Mouse (Mus musculus) MEL (cell line): ENCODE results near the gene Rabep2. TPM values are rescaled to one million over a fixed set of nuclear protein-coding genes. Genes with fewer than 3 reads are reported as not detected.

Experiments used
- DNase-seq: peaks from one replicate; pipeline ENCODE4 v3.0.0; 2011; ENCODE audit warnings: low read depth, low spot score
- H3K27ac ChIP-seq: 2 replicates; pipeline ENCODE4 v1.5.1; 2012; ENCODE audit warnings: low read depth, mild to moderate bottlenecking, control low read depth, low read length, moderate library complexity; ENCODE audit not compliant: control insufficient read depth
- H3K27me3 ChIP-seq, 2 experiments: fragments of 150-350 bp in 1 of 2; sonication (generic) in 1 of 2; 2 replicates each; pipeline ENCODE4 v1.6.1; 2012; ENCODE audit warnings: low read length in 2 of 2, mild to moderate bottlenecking in 2 of 2, improper control_type of control experiment in 1 of 2, moderate library complexity in 1 of 2; ENCODE audit not compliant: insufficient read depth in 2 of 2, control insufficient read depth in 1 of 2
- H3K36me3 ChIP-seq, 2 experiments: 2 replicates each; pipeline ENCODE4 v1.6.1; 2012 to 2014; ENCODE audit warnings: low read length in 2 of 2, improper control_type of control experiment in 1 of 2, inconsistent platforms in 1 of 2, mild to moderate bottlenecking in 1 of 2; ENCODE audit not compliant: insufficient read depth in 2 of 2, control insufficient read depth in 1 of 2
- H3K4me1 ChIP-seq, 2 experiments: fragments of 150-350 bp in 1 of 2; sonication (generic) in 1 of 2; 2 replicates each; pipeline ENCODE4 v1.6.1; 2012; ENCODE audit warnings: low read length in 2 of 2, improper control_type of control experiment in 1 of 2, mild to moderate bottlenecking in 1 of 2; ENCODE audit not compliant: insufficient read depth in 2 of 2, control insufficient read depth in 1 of 2
- H3K4me3 ChIP-seq, 2 experiments: fragments of 150-350 bp in 1 of 2; sonication (generic) in 1 of 2; 2 replicates each; pipeline ENCODE4 v1.5.1; 2012; ENCODE audit warnings: low read depth in 2 of 2, low read length in 2 of 2, mild to moderate bottlenecking in 2 of 2, moderate library complexity in 2 of 2, control low read depth in 1 of 2, improper control_type of control experiment in 1 of 2; ENCODE audit not compliant: control insufficient read depth in 1 of 2, insufficient read depth in 1 of 2
- H3K79me2 ChIP-seq: 2 replicates; pipeline ENCODE4 v1.6.1; 2012; ENCODE audit warnings: mild to moderate bottlenecking, low read length, moderate library complexity; ENCODE audit not compliant: control insufficient read depth, poor library complexity, insufficient read depth
- H3K9ac ChIP-seq: 2 replicates; pipeline ENCODE4 v1.6.1; 2012; ENCODE audit warnings: low read depth, mild to moderate bottlenecking, control low read depth, low read length, moderate library complexity; ENCODE audit not compliant: control insufficient read depth, poor library complexity, severe bottlenecking
- H3K9me3 ChIP-seq: fragments of 150-350 bp; sonication (generic); replicated peaks from 2 replicates; pipeline ENCODE4 v1.6.1; 2012; ENCODE audit warnings: mild to moderate bottlenecking, low read length, improper control_type of control experiment, moderate library complexity; ENCODE audit not compliant: insufficient read depth
- BHLHE40 ChIP-seq: IDR thresholded peaks from 2 replicates; pipeline ENCODE4 v1.6.1; 2012; ENCODE audit warnings: low read depth, mild to moderate bottlenecking, inconsistent platforms, low read length, improper control_type of control experiment, borderline replicate concordance
- CHD2 ChIP-seq: IDR thresholded peaks from 2 replicates; pipeline ENCODE4 v1.6.1; 2011; ENCODE audit warnings: low read length, improper control_type of control experiment
- CTCF ChIP-seq, 3 experiments: IDR thresholded peaks in 2 of 3; conservative IDR thresholded peaks in 1 of 3; 2 replicates each; pipeline ENCODE4 v1.5.1; 2011 to 2012; ENCODE audit warnings: low read length in 3 of 3, low read depth in 2 of 3, mild to moderate bottlenecking in 2 of 3, improper control_type of control experiment in 1 of 3, inconsistent platforms in 1 of 3, mixed read lengths in 1 of 3, moderate library complexity in 1 of 3; ENCODE audit not compliant: control insufficient read depth in 1 of 3, insufficient read depth in 1 of 3, poor library complexity in 1 of 3, severe bottlenecking in 1 of 3
- GATA1 ChIP-seq: IDR thresholded peaks from 2 replicates; pipeline ENCODE4 v1.6.1; 2011; ENCODE audit warnings: low read depth, low read length, improper control_type of control experiment
- HCFC1 ChIP-seq: IDR thresholded peaks from 2 replicates; pipeline ENCODE4 v1.6.1; 2012; ENCODE audit warnings: low read depth, mild to moderate bottlenecking, inconsistent platforms, low read length, improper control_type of control experiment, moderate library complexity
- MYC ChIP-seq: IDR thresholded peaks from 2 replicates; pipeline ENCODE4 v1.6.1; 2011; ENCODE audit warnings: low read depth, mild to moderate bottlenecking, low read length, improper control_type of control experiment, moderate library complexity
- NELFE ChIP-seq: IDR thresholded peaks from 2 replicates; pipeline ENCODE4 v1.6.1; 2011; ENCODE audit warnings: low read depth, low read length, improper control_type of control experiment
- NRF1 ChIP-seq: IDR thresholded peaks from 2 replicates; pipeline ENCODE4 v1.6.1; 2014; ENCODE audit warnings: low read depth, mild to moderate bottlenecking, inconsistent platforms, low read length, improper control_type of control experiment, moderate library complexity; ENCODE audit not compliant: poor library complexity, insufficient read depth, severe bottlenecking
- POLR2A ChIP-seq, 2 experiments: IDR thresholded peaks; 2 replicates each; pipeline ENCODE4 v1.6.1; 2011 to 2012; ENCODE audit warnings: low read length in 2 of 2, mild to moderate bottlenecking in 2 of 2, control low read depth in 1 of 2, improper control_type of control experiment in 1 of 2, low read depth in 1 of 2, moderate library complexity in 1 of 2; ENCODE audit not compliant: control insufficient read depth in 1 of 2, insufficient read depth in 1 of 2, poor library complexity in 1 of 2
- POLR2AphosphoS2 ChIP-seq: IDR thresholded peaks from 2 replicates; pipeline ENCODE4 v1.6.1; 2011; ENCODE audit warnings: low read length, improper control_type of control experiment
- RAD21 ChIP-seq: IDR thresholded peaks from 2 replicates; pipeline ENCODE4 v1.6.1; 2011; ENCODE audit warnings: mild to moderate bottlenecking, low read depth, low read length, improper control_type of control experiment
- TAL1 ChIP-seq: IDR thresholded peaks from 2 replicates; pipeline ENCODE4 v1.6.1; 2012; ENCODE audit warnings: mild to moderate bottlenecking, inconsistent platforms, low read length, moderate library complexity, mixed read lengths
- TBP ChIP-seq: IDR thresholded peaks from 2 replicates; pipeline ENCODE4 v1.8.0; 2011; ENCODE audit warnings: low read depth, low read length, improper control_type of control experiment
- TCF12 ChIP-seq: IDR thresholded peaks from 2 replicates; pipeline ENCODE4 v1.6.1; 2014; ENCODE audit warnings: low read depth, mild to moderate bottlenecking, inconsistent platforms, low read length, improper control_type of control experiment, moderate library complexity
- UBTF ChIP-seq: IDR thresholded peaks from 2 replicates; pipeline ENCODE4 v1.6.1; 2012; ENCODE audit warnings: low read depth, mild to moderate bottlenecking, inconsistent platforms, low read length, improper control_type of control experiment, moderate library complexity, borderline replicate concordance; ENCODE audit not compliant: insufficient read depth
- USF1 ChIP-seq: IDR thresholded peaks from 2 replicates; pipeline ENCODE4 v1.6.1; 2014; ENCODE audit warnings: low read depth, mild to moderate bottlenecking, inconsistent platforms, low read length, improper control_type of control experiment, moderate library complexity
- ZKSCAN1 ChIP-seq: IDR thresholded peaks from 2 replicates; pipeline ENCODE4 v1.6.1; 2012; ENCODE audit warnings: low read depth, mild to moderate bottlenecking, inconsistent platforms, low read length, improper control_type of control experiment, moderate library complexity
- ZMIZ1 ChIP-seq: IDR thresholded peaks from 2 replicates; pipeline ENCODE4 v1.6.1; 2012; ENCODE audit warnings: low read depth, mild to moderate bottlenecking, inconsistent platforms, low read length, improper control_type of control experiment, moderate library complexity
- ZNF384 ChIP-seq: IDR thresholded peaks from 2 replicates; pipeline ENCODE4 v1.6.1; 2012; ENCODE audit warnings: low read depth, mild to moderate bottlenecking, inconsistent platforms, low read length, improper control_type of control experiment
- polyA plus RNA-seq, 2 experiments: library from polyadenylated mRNA; stranded (reverse) in 1 of 2; unstranded in 1 of 2; fragments of >175 nt in 1 of 2; fragments of >200 nt in 1 of 2; gene quantifications; 2 replicates each; pipeline versions ENCODE4 v1.2.1 to v1.2.4; 2012; ENCODE audit warnings: low replicate concordance in 2 of 2, low read depth in 1 of 2; ENCODE audit not compliant: insufficient read length in 2 of 2, insufficient read depth in 1 of 2, missing spikeins in 1 of 2
- total RNA-seq: library from RNA; depleted of rRNA; stranded (reverse); fragments of 300-350 nt; gene quantifications from 2 replicates; pipeline ENCODE4 v1.2.3, GENCODE M21; 2012

Gene Rabep2
- total and polyA plus RNA-seq, 3 experiments: 12.9 to 16.2 TPM; not detected in 1

- TF ChIP-seq TCF12: peak; percentile 66; the same call in 1 of the 2 replicates
- TF ChIP-seq HCFC1: peak; percentile 53
Observed at GRCm38 (mm10) chr7:126470077-126470476, 41.5 kb downstream of the Rabep2 start (continued).

GRCm38 (mm10) chr7:126471361-126471760, 42.8 kb downstream of the Rabep2 start:
- Histone ChIP-seq H3K4me3 (no peak overlapping the region), H3K9ac (no peak overlapping the region), H3K27ac (no peak overlapping the region), H3K9me3 (no peaks in the 10 kb centered on the region), H3K36me3 (peaks cover 1 to 33% of the 10 kb centered on the region in 2 experiments; a peak in 3 of 4 replicates), H3K27me3 (no peaks in the 10 kb centered on the region), H3K4me1 (peaks cover 16 to 46% of the 10 kb centered on the region in 2 experiments), H3K79me2 (peaks cover 19% of the 10 kb centered on the region)
- no peak for DNase-seq
- TF ChIP-seq MYC (no peak), TAL1 (no peak), CHD2 (no peak), TCF12 (no peak)

- no peak overlapping the region for H3K4me3 ChIP-seq
- no peaks in the 10 kb centered on the region for H3K27me3 ChIP-seq
- peaks cover 19 to 42% of the 10 kb centered on the region in 2 experiments for H3K4me1 ChIP-seq
- H3K36me3 ChIP-seq: peaks cover 1 to 33% of the 10 kb centered on the region in 2 experiments; a peak in 3 of 4 replicates
- no peak overlapping the region for H3K9ac ChIP-seq
- DNase-seq: no peak
- no peak overlapping the region for H3K27ac ChIP-seq
- no peaks in the 10 kb centered on the region for H3K9me3 ChIP-seq
- no peak for TF ChIP-seq TBP
- 0 out of 2 replicates have a peak, but pooled peaks have one; percentile 54 for TF ChIP-seq POLR2AphosphoS2
- TF ChIP-seq ZNF384: no peak
- TF ChIP-seq, all 39 proteins: peak for 1
- peaks cover 19% of the 10 kb centered on the region for H3K79me2 ChIP-seq
Observed at GRCm38 (mm10) chr7:126471853-126472252, 43.3 kb downstream of the Rabep2 start.

GRCm38 (mm10) chr7:126472306-126472705, 43.7 kb downstream of the Rabep2 start:
- TF ChIP-seq NRF1 (no peak), GATA1 (no peak), USF1 (no peak), TBP (no peak), BHLHE40 (no peak), UBTF (no peak), RAD21 (no peak), ZMIZ1 (no peak), CTCF (IDR thresholded peaks at IDR 0.05 in 2 of 3, conservative IDR thresholded peaks at IDR 0.05 in 1 of 3; ENCODE audit: control insufficient read depth in 1 of 3, insufficient read depth in 1 of 3, low read depth in 2 of 3, low read length in 3 of 3, poor library complexity in 1 of 3, severe bottlenecking in 1 of 3) (no peak), TAL1 (no peak), TCF12 (no peak), POLR2A (IDR thresholded peaks at IDR 0.05; ENCODE audit: control insufficient read depth in 1 of 2, insufficient read depth in 1 of 2, low read depth in 1 of 2, low read length in 2 of 2, poor library complexity in 1 of 2) (no peak), ZKSCAN1 (no peak), POLR2AphosphoS2 (no peak), NELFE (no peak)
- no peak overlapping the region for H3K27ac ChIP-seq
- H3K79me2 ChIP-seq: peaks cover 19% of the 10 kb centered on the region
- no peak overlapping the region for H3K9ac ChIP-seq
- peaks cover 19 to 40% of the 10 kb centered on the region in 2 experiments for H3K4me1 ChIP-seq
- DNase-seq: no peak
- H3K9me3 ChIP-seq: no peaks in the 10 kb centered on the region
- no peak overlapping the region for H3K4me3 ChIP-seq
- H3K36me3 ChIP-seq: peaks cover 1 to 30% of the 10 kb centered on the region in 2 experiments; a peak in 3 of 4 replicates
- no peaks in the 10 kb centered on the region for H3K27me3 ChIP-seq
